ENCODE assay signal across 8 mouse cellular contexts in genomic region chr12:79879918-79880273, GRCm38 (mm10).
DNase-seq lines count a peak whose midpoint lies in the region; ATAC-seq and TF ChIP-seq lines count a peak whose summit lies in the region.

No protein-coding gene starts in this region.

- no peak for ATAC-seq in heart, postnatal 0 days (ENCODE audit: insufficient read depth, low read depth)
- ATAC-seq in forebrain, embryonic 12.5 days (ENCODE audit: low FRiP score), result peak; percentile 74
- no peak for ATAC-seq in limb, embryonic 15.5 days (ENCODE audit: insufficient number of reproducible peaks, low FRiP score, low TSS enrichment, low read depth)

- TF ChIP-seq EP300 in heart, postnatal 0 days (IDR thresholded peaks at IDR 0.05; ENCODE audit: low read depth), result no peak

- peaks cover 27% of the 10 kb centered on the region for H3K4me1 ChIP-seq in heart, postnatal 0 days (ENCODE audit: control insufficient read depth, insufficient read depth)
- peaks cover 34% of the 10 kb centered on the region for H3K4me1 ChIP-seq in forebrain, embryonic 12.5 days
- peaks cover 33% of the 10 kb centered on the region for H3K4me1 ChIP-seq in limb, embryonic 15.5 days
- peaks cover 6% of the 10 kb centered on the region; the same call in 1 of the 2 replicates for H3K4me1 ChIP-seq in thymus, adult 2 months (replicated peaks; ENCODE audit: control insufficient read depth, insufficient read depth, low read length)

- H3K4me3 ChIP-seq in heart, postnatal 0 days (ENCODE audit: low read depth, low read length), result no peak overlapping the region
- H3K4me3 ChIP-seq in forebrain, embryonic 12.5 days (replicated peaks), result no peak overlapping the region
- no peak overlapping the region for H3K4me3 ChIP-seq in limb, embryonic 15.5 days
- no peak overlapping the region for H3K4me3 ChIP-seq in thymus, adult 2 months (ENCODE audit: control insufficient read depth, insufficient read depth, low read length)

- H3K9ac ChIP-seq in heart, postnatal 0 days (replicated peaks; ENCODE audit: low read depth, low read length), result no peak overlapping the region
- peak overlapping the region; percentile 22; the same call in 1 of the 2 replicates for H3K9ac ChIP-seq in forebrain, embryonic 12.5 days
- H3K9ac ChIP-seq in limb, embryonic 15.5 days, result no peak overlapping the region

- H3K27me3 ChIP-seq in heart, postnatal 0 days (ENCODE audit: control insufficient read depth, insufficient read depth, low read length), result no peaks in the 10 kb centered on the region
- H3K27me3 ChIP-seq in forebrain, embryonic 12.5 days, result no peaks in the 10 kb centered on the region
- no peaks in the 10 kb centered on the region for H3K27me3 ChIP-seq in limb, embryonic 15.5 days
- no peaks in the 10 kb centered on the region for H3K27me3 ChIP-seq in thymus, adult 2 months (ENCODE audit: control insufficient read depth, insufficient read depth, low read length)

- TF ChIP-seq CTCF in heart, postnatal 0 days (IDR thresholded peaks at IDR 0.05; ENCODE audit: low read depth), result no peak
- TF ChIP-seq CTCF in thymus, adult 2 months (IDR thresholded peaks at IDR 0.05; ENCODE audit: borderline replicate concordance, control insufficient read depth, extremely low read depth, insufficient read depth, low read length, poor library complexity), result no peak

- TF ChIP-seq POLR2A in thymus, adult 2 months (IDR thresholded peaks at IDR 0.05; ENCODE audit: control insufficient read depth, extremely low read depth, insufficient read depth, low read length, poor library complexity), result no peak

- 70% methylated on average over 9 of the region's 9 CpGs for WGBS in heart, postnatal 0 days
- 15% methylated on average over 9 of the region's 9 CpGs for WGBS in forebrain, embryonic 12.5 days
- WGBS in limb, embryonic 15.5 days, result 25% methylated on average over 9 of the region's 9 CpGs
- WGBS in thymus, adult 2 months, result 93% methylated on average over 9 of the region's 9 CpGs

- H3K4me2 ChIP-seq in heart, postnatal 0 days (ENCODE audit: low read depth, low read length), result no peak overlapping the region
- no peak overlapping the region for H3K4me2 ChIP-seq in forebrain, embryonic 12.5 days
- H3K4me2 ChIP-seq in limb, embryonic 15.5 days, result no peak overlapping the region

- no peaks in the 10 kb centered on the region for H3K36me3 ChIP-seq in heart, postnatal 0 days (replicated peaks; ENCODE audit: control insufficient read depth, insufficient read depth, low read length)
- no peaks in the 10 kb centered on the region for H3K36me3 ChIP-seq in forebrain, embryonic 12.5 days (replicated peaks)
- H3K36me3 ChIP-seq in limb, embryonic 15.5 days, result no peaks in the 10 kb centered on the region
- H3K36me3 ChIP-seq in thymus, adult 2 months (ENCODE audit: control insufficient read depth, insufficient read depth, low read length), result no peaks in the 10 kb centered on the region

- H3K27ac ChIP-seq in heart, postnatal 0 days (ENCODE audit: low read depth), result peak overlapping the region; percentile 18
- peak overlapping the region; percentile 90 for H3K27ac ChIP-seq in forebrain, embryonic 12.5 days
- H3K27ac ChIP-seq in limb, embryonic 15.5 days, result peak overlapping the region; percentile 83
- no peak overlapping the region for H3K27ac ChIP-seq in thymus, adult 2 months (ENCODE audit: control insufficient read depth, insufficient read depth, low read length)

- DNase-seq in heart, postnatal 0 days (ENCODE audit: low spot score), result no peak
- no peak for DNase-seq in heart, adult 18-20 months
- peak; percentile 63 for DNase-seq in brain, adult 2 months (ENCODE audit: low read depth, low spot score)
- no peak for DNase-seq in thymus, adult 2 months
- DNase-seq in right cerebral cortex, adult 2 months (ENCODE audit: low spot score in 2 of 2), result no peak
- no peak for DNase-seq in left cerebral cortex, adult 9 months (ENCODE audit: low spot score in 2 of 2)

- H3K9me3 ChIP-seq in heart, postnatal 0 days (replicated peaks; ENCODE audit: control insufficient read depth, low read length), result 0 out of 2 replicates have a peak, but pooled peaks cover 6% of the 10 kb centered on the region
- 0 out of 2 replicates have a peak, but pooled peaks cover 3% of the 10 kb centered on the region for H3K9me3 ChIP-seq in forebrain, embryonic 12.5 days
- H3K9me3 ChIP-seq in limb, embryonic 15.5 days, result no peaks in the 10 kb centered on the region
